Mouse (Mus musculus) liver, embryonic 14.5 days (tissue): Measurements from ENCODE around the gene Pitx2.

Experiments used
- CTCF ChIP-seq: IDR thresholded peaks from 2 replicates; pipeline ENCODE4 v1.5.1; 2016; ENCODE audit warnings: antibody characterized with exemption, low read depth, control low read depth
- EP300 ChIP-seq: IDR thresholded peaks from 2 replicates; pipeline ENCODE4 v1.6.1; 2016; ENCODE audit warnings: antibody characterized with exemption, low read depth

DNA sequence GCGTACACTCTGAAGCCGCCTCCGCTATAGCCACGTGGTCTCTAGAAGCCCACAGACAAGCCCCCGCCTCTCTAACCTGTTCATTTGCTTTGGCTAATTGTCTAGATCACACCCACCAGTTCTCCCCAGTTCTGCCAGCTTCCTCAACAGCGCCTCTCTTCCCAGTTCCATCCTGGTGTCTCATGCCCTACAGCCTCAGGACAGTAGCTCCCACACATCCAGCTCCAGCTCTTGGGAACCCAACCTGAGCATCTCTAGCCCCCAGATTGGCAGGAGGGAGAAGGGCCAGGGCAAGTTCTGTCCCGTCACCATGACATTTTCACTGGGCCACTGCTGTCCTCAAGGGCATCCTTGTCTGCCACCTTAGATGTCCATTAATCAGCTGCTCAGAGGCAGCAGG lies 29.3 kb upstream of the Pitx2 start:
- no peak for TF ChIP-seq CTCF
- TF ChIP-seq EP300 = no peak
